Mouse (Mus musculus): ENCODE measurements around the gene Gabbr2.

DNA sequence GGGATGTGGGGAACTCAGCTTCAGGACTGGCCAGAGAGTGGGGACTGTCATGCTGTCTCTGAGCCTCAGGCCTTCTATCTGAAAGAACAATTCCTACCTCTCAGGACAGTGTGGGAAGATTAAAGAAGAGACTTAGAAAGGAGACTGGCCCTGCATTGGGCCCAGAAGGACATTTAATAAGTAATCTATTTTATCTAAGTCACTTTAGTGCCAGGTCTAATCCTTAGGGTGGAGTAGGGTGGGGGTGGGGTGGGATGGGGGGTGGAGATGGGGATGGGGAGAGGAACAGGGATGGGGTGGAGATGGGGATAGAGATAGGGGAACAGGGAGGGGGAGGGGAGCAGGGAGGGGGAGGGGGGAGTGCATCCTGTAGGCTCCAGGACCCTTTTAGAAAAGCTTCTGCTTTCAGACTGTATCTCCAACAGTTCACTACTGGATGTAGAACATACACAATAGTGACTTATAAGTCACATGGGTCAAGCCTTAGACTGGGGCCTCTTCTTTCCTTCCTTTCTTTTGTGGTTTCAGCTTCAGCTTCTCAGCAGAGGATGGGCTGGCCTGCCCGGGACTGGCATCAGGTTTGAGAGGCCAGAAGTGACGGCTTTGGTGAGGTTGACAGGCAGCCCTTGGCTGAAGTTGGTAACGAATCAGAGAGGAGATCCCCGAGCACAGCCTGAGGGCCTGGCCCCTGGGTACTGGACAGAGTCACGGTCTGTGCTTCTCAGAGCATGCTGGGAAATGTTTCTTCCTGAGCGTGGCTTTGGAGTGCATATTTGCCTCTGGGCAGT, 237.1 kb downstream of the Gabbr2 start:
- TF ChIP-seq CTCF (IDR thresholded peaks at IDR 0.05; ENCODE audit: low read depth): no peak
- no peak for TF ChIP-seq EP300 (optimal IDR thresholded peaks at IDR 0.05)

Measured in stomach, postnatal 0 days (tissue).